Mouse (Mus musculus) ES-E14 (cell line): Measurements from ENCODE around the gene Mme.

Source experiments
- CHD2 ChIP-seq: IDR thresholded peaks from 2 replicates; pipeline ENCODE4 v1.6.1; 2014; ENCODE audit warnings: mild to moderate bottlenecking, low read depth, low read length, inconsistent platforms
- ZNF384 ChIP-seq: IDR thresholded peaks from 2 replicates; pipeline ENCODE4 v1.6.1; 2012; ENCODE audit warnings: low read depth, low read length, inconsistent platforms

DNA sequence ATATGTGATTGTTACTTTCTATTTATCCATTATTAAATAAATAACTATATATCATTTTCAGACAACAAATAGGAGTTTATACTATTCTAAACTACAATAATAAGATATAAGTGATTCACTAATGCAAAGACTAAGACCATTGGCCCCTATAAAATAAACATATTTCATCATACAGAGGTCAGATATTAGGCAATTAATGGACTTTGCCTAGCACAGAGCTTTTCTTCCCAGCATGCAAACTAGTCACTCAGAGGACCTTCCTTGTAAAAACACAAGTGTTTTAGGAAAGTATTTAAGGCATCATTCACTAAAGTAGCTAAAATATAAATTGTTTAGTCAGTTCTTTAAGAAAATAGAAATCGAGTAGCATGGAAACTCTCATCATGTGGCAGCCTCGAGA, 149.4 kb downstream of the Mme start:
- TF ChIP-seq ZNF384 (no peak), CHD2 (no peak)
